Mouse (Mus musculus) heart, postnatal 0 days (tissue): ENCODE measurements around the gene Anks1. TPM values are rescaled to one million over a fixed set of nuclear protein-coding genes. Genes with fewer than 3 reads are reported as not detected.

ENCODE experiments used
- ATAC-seq: fragments of 200-750 bp; cut with Nextera tagmentation; 2 replicates; pipeline ENCODE4 v1.8.0; 2017; ENCODE audit warnings: low read depth, moderate number of reproducible peaks, moderate library complexity; ENCODE audit not compliant: insufficient read depth
- DNase-seq: peaks from one replicate; pipeline ENCODE4 v3.0.0-alpha.2; 2016; ENCODE audit warnings: low spot score
- H3K27ac ChIP-seq: fragments of 300-500 bp; sonication (generic); 2 replicates; pipeline ENCODE4 v1.5.1; 2014; ENCODE audit warnings: low read depth, mild to moderate bottlenecking
- H3K27me3 ChIP-seq: fragments of 300-500 bp; sonication (generic); 2 replicates; pipeline ENCODE4 v1.6.1; 2014; ENCODE audit warnings: low read length, mixed read lengths; ENCODE audit not compliant: control insufficient read depth, insufficient read depth
- H3K36me3 ChIP-seq: fragments of 300-500 bp; sonication (generic); replicated peaks from 2 replicates; pipeline ENCODE4 v1.6.1; 2014; ENCODE audit warnings: low read length, mixed read lengths; ENCODE audit not compliant: control insufficient read depth, insufficient read depth
- H3K4me1 ChIP-seq: fragments of 300-500 bp; sonication (generic); 2 replicates; pipeline ENCODE4 v1.6.1; 2014; ENCODE audit warnings: antibody characterized with exemption; ENCODE audit not compliant: control insufficient read depth, insufficient read depth
- H3K4me2 ChIP-seq: fragments of 300-500 bp; sonication (generic); 2 replicates; pipeline ENCODE4 v1.6.1; 2014; ENCODE audit warnings: low read depth, mild to moderate bottlenecking, low read length, moderate library complexity
- H3K4me3 ChIP-seq: fragments of 300-500 bp; sonication (generic); 2 replicates; pipeline ENCODE4 v1.5.1; 2014; ENCODE audit warnings: low read depth, low read length
- H3K9ac ChIP-seq: fragments of 300-500 bp; sonication (generic); replicated peaks from 2 replicates; pipeline ENCODE4 v1.6.1; 2014; ENCODE audit warnings: low read depth, low read length, mixed read lengths
- H3K9me3 ChIP-seq: fragments of 300-500 bp; sonication (generic); replicated peaks from 2 replicates; pipeline ENCODE4 v1.6.1; 2016; ENCODE audit warnings: low read length; ENCODE audit not compliant: control insufficient read depth
- CTCF ChIP-seq: IDR thresholded peaks from 2 replicates; pipeline ENCODE4 v1.5.1; 2016; ENCODE audit warnings: antibody characterized with exemption, control low read depth, low read depth
- EP300 ChIP-seq: IDR thresholded peaks from 2 replicates; pipeline ENCODE4 v1.6.1; 2016; ENCODE audit warnings: antibody characterized with exemption, low read depth
- WGBS: fragments of 180-500 bp; shearing (Covaris S2); extraction: QIAGEN DNeasy Blood & Tissue Kit; methylation state at CpG from one replicate; pipeline ENCODE4 v1.1.7; 2014; 5-methylcytosine and 5-hydroxymethylcytosine counted together
- polyA plus RNA-seq: library from polyadenylated mRNA; unstranded; fragments of >200 nt; fragmentation: Nextera tagmentation; extraction: Ambion mirVana; gene quantifications from 2 replicates; pipeline ENCODE4 v1.2.1, GENCODE M21; 2015
- total RNA-seq: library from RNA; depleted of rRNA; stranded (reverse); fragments of >200 nt; gene quantifications from 2 replicates; pipeline ENCODE4 v1.2.3, GENCODE M21; 2014; ENCODE audit warnings: low replicate concordance

Gene Anks1
- total and polyA plus RNA-seq, 2 experiments from 2014 or later, result 11.0 to 55.4 TPM

DNA sequence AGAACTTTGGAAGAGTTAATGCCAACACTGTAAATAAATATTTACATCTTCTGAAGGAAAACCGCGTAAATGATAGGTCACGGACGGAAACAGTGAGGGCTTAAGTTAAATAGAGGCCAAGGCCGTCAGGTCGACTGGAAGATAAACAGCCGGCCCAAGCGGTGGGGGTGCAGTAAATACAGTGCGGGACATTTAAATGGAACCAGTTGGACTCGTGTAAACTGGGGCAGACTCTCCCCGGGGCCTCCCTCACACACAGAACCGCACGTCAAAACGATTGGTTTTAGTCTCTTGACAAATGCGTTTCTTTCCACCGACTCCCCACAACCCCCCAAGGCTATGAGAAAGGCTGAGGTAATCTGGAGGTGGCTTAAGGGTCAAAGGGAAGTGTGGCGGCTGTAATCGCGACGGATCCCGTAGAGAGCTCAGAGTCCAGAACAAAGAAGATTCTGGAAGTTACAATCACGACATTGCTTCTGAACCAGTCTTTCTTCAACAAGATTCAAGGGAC lies 175.3 kb downstream of the Anks1 start:
- TF ChIP-seq CTCF (no peak), EP300 (no peak)
- ATAC-seq, result no peak
- Histone ChIP-seq H3K36me3 (no peaks in the 10 kb centered on the region), H3K9me3 (no peaks in the 10 kb centered on the region), H3K4me1 (no peaks in the 10 kb centered on the region), H3K27ac (no peak overlapping the region), H3K9ac (no peak overlapping the region), H3K4me3 (no peak overlapping the region), H3K27me3 (peaks cover 6% of the 10 kb centered on the region; the same call in 1 of the 2 replicates), H3K4me2 (no peak overlapping the region)
- no peak for DNase-seq
- WGBS, result 40% methylated on average over 22 of the region's 22 CpGs

DNA sequence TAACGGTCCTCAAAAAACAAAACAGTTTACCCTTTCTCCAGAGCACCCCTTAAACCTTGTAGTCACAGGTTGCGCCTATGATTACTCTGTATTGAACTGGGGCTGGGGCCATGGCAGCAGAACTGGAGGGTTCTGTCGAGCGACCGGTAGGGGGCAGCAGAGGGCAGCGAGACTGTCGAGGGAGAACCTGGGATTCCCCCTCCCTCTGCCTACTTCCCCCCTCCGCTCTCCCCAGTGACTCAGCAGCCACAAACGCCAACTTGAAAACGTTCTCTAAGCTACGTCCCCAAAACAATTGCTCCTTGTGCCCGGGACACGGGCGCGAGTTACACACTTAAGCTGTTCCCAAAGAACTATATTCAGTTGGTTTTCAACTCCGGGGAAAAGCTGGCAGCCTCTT lies 175.9 kb downstream of the Anks1 start:
- H3K9me3 ChIP-seq, result no peaks in the 10 kb centered on the region
- 3% methylated on average over 16 of the region's 16 CpGs for WGBS
- 0 out of 2 replicates have a peak overlapping the region, but pooled peaks have one; percentile 13 for H3K9ac ChIP-seq
- DNase-seq, result peak; percentile 91
- H3K27me3 ChIP-seq, result peaks cover 4% of the 10 kb centered on the region; the same call in 1 of the 2 replicates
- H3K36me3 ChIP-seq, result no peaks in the 10 kb centered on the region
- H3K27ac ChIP-seq, result no peak overlapping the region
- peak overlapping the region; percentile 14; the same call in 1 of the 2 replicates for H3K4me3 ChIP-seq
- H3K4me1 ChIP-seq, result no peaks in the 10 kb centered on the region
- TF ChIP-seq CTCF, result peak; percentile 94
- TF ChIP-seq EP300, result no peak
- peak overlapping the region; percentile 40 for H3K4me2 ChIP-seq
- peak; percentile 77 for ATAC-seq

DNA sequence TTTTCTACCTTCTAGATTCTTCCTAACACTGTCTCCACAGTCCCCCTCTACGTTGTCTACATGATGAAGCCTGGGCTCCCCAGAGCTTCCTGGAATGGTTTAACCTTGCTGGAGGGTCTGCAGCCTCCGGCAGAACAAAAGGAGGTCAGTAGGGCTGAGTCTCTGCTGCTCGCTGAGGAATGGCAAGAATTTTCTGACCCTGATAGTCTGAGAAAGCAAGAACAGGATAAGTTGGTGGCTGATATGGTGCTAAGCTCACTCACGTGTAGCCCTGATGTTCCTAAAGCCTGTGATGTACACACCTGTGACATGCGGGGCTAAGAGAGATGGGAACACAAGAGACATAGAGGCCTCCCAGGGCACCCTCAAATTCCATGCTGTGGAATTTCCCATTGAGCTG lies 178.3 kb downstream of the Anks1 start:
- Histone ChIP-seq H3K9me3 (0 out of 2 replicates have a peak, but pooled peaks cover 3% of the 10 kb centered on the region), H3K27me3 (no peaks in the 10 kb centered on the region), H3K36me3 (no peaks in the 10 kb centered on the region), H3K27ac (no peak overlapping the region), H3K4me1 (no peaks in the 10 kb centered on the region), H3K9ac (no peak overlapping the region), H3K4me3 (no peak overlapping the region), H3K4me2 (no peak overlapping the region)
- 14% methylated on average over 5 of the region's 5 CpGs for WGBS
- no peak for ATAC-seq
- no peak for DNase-seq
- TF ChIP-seq CTCF (no peak), EP300 (no peak)

DNA sequence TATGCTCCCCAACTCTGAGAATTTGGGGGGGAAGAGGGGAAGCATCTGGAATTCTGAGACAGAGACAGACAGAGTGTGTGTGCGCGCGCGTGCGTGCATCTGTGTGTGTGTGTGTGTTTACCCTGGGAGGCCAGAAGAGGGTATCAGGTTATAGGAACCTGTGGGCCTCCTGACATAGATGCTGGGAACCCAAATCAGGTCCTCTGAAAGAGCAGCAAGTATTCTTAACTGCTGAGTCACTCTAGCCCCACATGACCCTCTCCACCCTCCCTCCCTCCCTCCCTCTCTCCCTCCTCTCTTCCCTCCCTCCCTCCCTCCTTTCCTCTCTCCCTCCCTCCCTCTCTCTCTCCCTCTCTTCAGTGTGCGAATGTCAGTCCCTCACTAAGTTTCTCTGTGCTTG lies 179.6 kb downstream of the Anks1 start:
- H3K4me1 ChIP-seq, result no peaks in the 10 kb centered on the region
- H3K36me3 ChIP-seq, result no peaks in the 10 kb centered on the region
- no peaks in the 10 kb centered on the region for H3K27me3 ChIP-seq
- WGBS, result 96% methylated on average over 5 of the region's 6 CpGs
- H3K4me3 ChIP-seq, result no peak overlapping the region
- TF ChIP-seq EP300, result no peak
- H3K9me3 ChIP-seq, result peaks cover 3% of the 10 kb centered on the region; the same call in 1 of the 2 replicates
- H3K27ac ChIP-seq, result no peak overlapping the region
- no peak overlapping the region for H3K9ac ChIP-seq
- H3K4me2 ChIP-seq, result no peak overlapping the region
- ATAC-seq (no peak), DNase-seq (no peak)

DNA sequence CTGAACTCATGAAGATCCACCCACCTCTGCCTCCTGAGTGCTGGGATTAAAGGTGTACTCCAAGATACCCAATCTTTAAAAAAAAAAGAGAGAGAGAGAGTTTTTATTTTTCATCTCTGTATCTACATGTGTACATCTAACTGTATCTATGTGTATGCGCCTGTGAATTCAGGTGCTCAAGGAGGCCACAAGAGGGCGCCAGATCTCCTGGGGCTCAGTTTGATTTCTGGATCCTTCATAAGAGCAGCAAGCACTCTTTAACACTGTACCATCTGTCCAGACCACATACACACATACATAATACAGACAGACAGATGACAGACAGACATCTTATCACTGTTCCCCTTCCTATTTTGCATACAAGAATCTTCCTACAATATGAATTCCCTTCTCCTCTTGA lies 183.2 kb downstream of the Anks1 start:
- no peaks in the 10 kb centered on the region for H3K36me3 ChIP-seq
- no peak overlapping the region for H3K9ac ChIP-seq
- H3K4me2 ChIP-seq, result no peak overlapping the region
- TF ChIP-seq CTCF (no peak; the same call in 1 of the 2 replicates), EP300 (no peak)
- peaks cover 7% of the 10 kb centered on the region; the same call in 1 of the 2 replicates for H3K9me3 ChIP-seq
- ATAC-seq (no peak), DNase-seq (no peak)
- H3K4me3 ChIP-seq, result no peak overlapping the region
- no peaks in the 10 kb centered on the region for H3K27me3 ChIP-seq
- H3K27ac ChIP-seq, result no peak overlapping the region
- no peaks in the 10 kb centered on the region for H3K4me1 ChIP-seq
- WGBS, result 90% methylated on average over 2 of the region's 2 CpGs

DNA sequence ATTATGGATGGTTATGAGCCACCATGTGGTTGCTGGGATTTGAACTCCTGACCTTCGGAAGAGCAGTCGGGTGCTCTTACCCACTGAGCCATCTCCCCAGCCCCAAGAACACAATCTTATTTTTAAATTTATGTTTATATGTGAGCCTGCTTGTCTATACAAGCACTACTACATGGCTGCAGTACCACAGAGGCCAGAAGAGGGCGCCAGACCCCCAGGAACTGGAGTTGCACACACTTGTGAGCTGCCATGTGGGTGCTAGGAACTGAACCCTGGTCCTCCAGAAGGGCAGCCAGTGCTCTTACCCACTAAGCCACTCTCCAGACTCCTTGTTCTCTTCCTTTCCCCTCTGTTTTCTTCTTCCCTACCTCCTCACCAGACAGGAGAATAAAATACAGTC lies 184.7 kb downstream of the Anks1 start:
- no peaks in the 10 kb centered on the region for H3K36me3 ChIP-seq
- no peaks in the 10 kb centered on the region for H3K4me1 ChIP-seq
- H3K4me2 ChIP-seq, result no peak overlapping the region
- 76% methylated on average over 3 of the region's 3 CpGs for WGBS
- no peaks in the 10 kb centered on the region for H3K27me3 ChIP-seq
- H3K9ac ChIP-seq, result no peak overlapping the region
- no peak overlapping the region for H3K4me3 ChIP-seq
- no peak for TF ChIP-seq EP300
- TF ChIP-seq CTCF, result no peak; the same call in 1 of the 2 replicates
- peaks cover 7% of the 10 kb centered on the region; the same call in 1 of the 2 replicates for H3K9me3 ChIP-seq
- no peak for DNase-seq
- no peak overlapping the region for H3K27ac ChIP-seq
- no peak for ATAC-seq
